ENCODE assay signal across 8 mouse cellular contexts in the genomic region with DNA sequence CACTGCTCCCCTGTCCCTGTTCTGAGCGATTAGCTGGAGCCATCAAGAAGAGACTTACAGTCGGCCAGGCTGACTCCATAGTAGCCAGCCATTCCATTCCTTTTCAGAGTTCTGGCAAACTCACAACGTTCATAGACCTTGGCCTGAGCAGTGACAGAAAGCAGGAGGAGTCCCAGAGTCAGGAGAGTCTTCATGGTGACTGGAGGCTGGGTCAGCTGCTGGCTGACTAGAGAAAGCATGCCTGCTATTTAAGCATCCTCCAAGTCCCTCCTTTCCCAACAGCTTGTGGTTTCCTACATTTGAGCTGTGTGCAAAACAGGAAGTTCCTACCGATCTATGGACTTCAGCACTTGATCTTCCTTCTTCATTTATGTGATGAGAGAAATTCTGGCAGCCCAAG. TPM values are rescaled to one million over a fixed set of nuclear protein-coding genes. Genes with fewer than 3 reads are reported as not detected.
DNase-seq lines count a peak whose midpoint lies in the region; ATAC-seq lines count a peak whose summit lies in the region.

A gene (minus strand): TSS at position 273 of the 400 bp plus-strand sequence.

- no peak for DNase-seq in limb, embryonic 10.5 days (ENCODE audit: low spot score)
- no peak for DNase-seq in embryonic facial prominence, embryonic 10.5 days (ENCODE audit: low spot score)
- peak; percentile 23 to 47 for DNase-seq in heart, adult 9 months (ENCODE audit: low spot score in 2 of 2)
- peak; percentile 66 for DNase-seq in lung, postnatal 25 days (ENCODE audit: low spot score)
- no peak for DNase-seq in ovary, postnatal 14 days (ENCODE audit: low spot score)
- no peak for DNase-seq in right cerebral cortex, postnatal 10 days (ENCODE audit: low spot score in 2 of 2)

- H3K36me3 ChIP-seq in limb, embryonic 12.5 days = no peaks in the 10 kb centered on the region
- no peaks in the 10 kb centered on the region for H3K36me3 ChIP-seq in limb, embryonic 10.5 days
- H3K36me3 ChIP-seq in embryonic facial prominence, embryonic 10.5 days (replicated peaks) = no peaks in the 10 kb centered on the region
- H3K36me3 ChIP-seq in kidney, embryonic 14.5 days (ENCODE audit: control insufficient read depth, insufficient read depth, low read length) = no peaks in the 10 kb centered on the region

- H3K27ac ChIP-seq in limb, embryonic 12.5 days = no peak within 1 kb of the TSS
- H3K27ac ChIP-seq in limb, embryonic 10.5 days = no peak within 1 kb of the TSS
- no peak within 1 kb of the TSS for H3K27ac ChIP-seq in embryonic facial prominence, embryonic 10.5 days (replicated peaks)
- no peak within 1 kb of the TSS for H3K27ac ChIP-seq in kidney, embryonic 14.5 days (ENCODE audit: low read depth, low read length)

- no peaks in the 10 kb centered on the region for H3K9me3 ChIP-seq in limb, embryonic 12.5 days
- no peaks in the 10 kb centered on the region for H3K9me3 ChIP-seq in limb, embryonic 10.5 days (replicated peaks)
- no peaks in the 10 kb centered on the region for H3K9me3 ChIP-seq in embryonic facial prominence, embryonic 10.5 days
- no peaks in the 10 kb centered on the region for H3K9me3 ChIP-seq in kidney, embryonic 14.5 days (ENCODE audit: control insufficient read depth, low read length)

- no peak within 1 kb of the TSS for H3K4me2 ChIP-seq in limb, embryonic 12.5 days
- H3K4me2 ChIP-seq in kidney, embryonic 14.5 days (replicated peaks; ENCODE audit: low read depth, low read length) = no peak within 1 kb of the TSS

- no peaks in the 10 kb centered on the region for H3K27me3 ChIP-seq in limb, embryonic 12.5 days
- H3K27me3 ChIP-seq in limb, embryonic 10.5 days (ENCODE audit: low read depth, poor library complexity, severe bottlenecking) = no peaks in the 10 kb centered on the region
- H3K27me3 ChIP-seq in embryonic facial prominence, embryonic 10.5 days (replicated peaks; ENCODE audit: low read depth, poor library complexity, severe bottlenecking) = no peaks in the 10 kb centered on the region
- H3K27me3 ChIP-seq in kidney, embryonic 14.5 days (ENCODE audit: control insufficient read depth, insufficient read depth, low read length) = no peaks in the 10 kb centered on the region

- no peak within 1 kb of the TSS for H3K9ac ChIP-seq in limb, embryonic 12.5 days (replicated peaks)
- no peak within 1 kb of the TSS for H3K9ac ChIP-seq in kidney, embryonic 14.5 days (ENCODE audit: low read depth, low read length)

- no peak for ATAC-seq in limb, embryonic 12.5 days (ENCODE audit: insufficient number of reproducible peaks, insufficient read depth, low FRiP score, low TSS enrichment, low read depth)
- ATAC-seq in kidney, embryonic 14.5 days (ENCODE audit: low FRiP score, low TSS enrichment) = no peak

- H3K4me1 ChIP-seq in limb, embryonic 12.5 days (replicated peaks) = no peaks in the 10 kb centered on the region
- no peaks in the 10 kb centered on the region for H3K4me1 ChIP-seq in limb, embryonic 10.5 days
- H3K4me1 ChIP-seq in embryonic facial prominence, embryonic 10.5 days = no peaks in the 10 kb centered on the region
- no peaks in the 10 kb centered on the region for H3K4me1 ChIP-seq in kidney, embryonic 14.5 days (ENCODE audit: control insufficient read depth, insufficient read depth, low read length)

- no peak within 1 kb of the TSS for H3K4me3 ChIP-seq in limb, embryonic 12.5 days (replicated peaks)
- no peak within 1 kb of the TSS for H3K4me3 ChIP-seq in limb, embryonic 10.5 days
- H3K4me3 ChIP-seq in embryonic facial prominence, embryonic 10.5 days = no peak within 1 kb of the TSS
- no peak within 1 kb of the TSS for H3K4me3 ChIP-seq in kidney, embryonic 14.5 days (ENCODE audit: low read length)

- 59% methylated on average over 4 of the region's 4 CpGs for WGBS in limb, embryonic 12.5 days
- WGBS in limb, embryonic 10.5 days = 67% methylated on average over 4 of the region's 4 CpGs
- 70% methylated on average over 4 of the region's 4 CpGs for WGBS in embryonic facial prominence, embryonic 10.5 days
- 68% methylated on average over 4 of the region's 4 CpGs for WGBS in kidney, embryonic 14.5 days

RNA-seq across cellular contexts. Expression of the gene that starts here (rescaled TPM):
- polyA plus RNA-seq in limb, embryonic 12.5 days (2016; fragmentation: Nextera tagmentation; extraction: Ambion mirVana) = 10.6 TPM in 2 replicates
- 6.8 and 8.7 TPM in 2 replicates for polyA plus RNA-seq in limb, embryonic 10.5 days (2016; fragmentation: Nextera tagmentation; extraction: Ambion mirVana)
- 7.2 and 11.9 TPM in 2 replicates for polyA plus RNA-seq in embryonic facial prominence, embryonic 10.5 days (2016; fragmentation: Nextera tagmentation; extraction: Ambion mirVana)
- 34.8 and 51.3 TPM in 2 replicates for polyA plus RNA-seq in kidney, embryonic 14.5 days (2014; fragmentation: Nextera tagmentation; extraction: Ambion mirVana)

Comparison
In these comparisons a context has a peak if more than half of its experiments do, and no peak if none do; other contexts are left out.
1. DNase-seq: peak in heart, adult 9 months (2 of 2) and lung, postnatal 25 days (single experiment); none in limb, embryonic 10.5 days (single experiment), embryonic facial prominence, embryonic 10.5 days (single experiment), ovary, postnatal 14 days (single experiment) and right cerebral cortex, postnatal 10 days (0 of 2).